Mouse (Mus musculus) left cerebral cortex, postnatal 10 days (tissue): ENCODE data around the gene Siae. TPM values are rescaled to one million over a fixed set of nuclear protein-coding genes. Genes with fewer than 3 reads are reported as not detected.

Experiments
- total RNA-seq, 2 experiments: library from RNA; stranded (reverse); gene quantifications; 2 replicates each; pipeline ENCODE4 v1.2.3; 2021

The Siae gene
- total RNA-seq, 2 experiments from 2014 or later: 13.6 to 16.3 TPM

Other genes with a start within 250 kb of the Siae start
- 1 to 10 TPM; 2.3 to 3.3 TPM for gene Ccdc15, start 207.3 kb upstream of the Siae start, total RNA-seq
- 10 to 100 TPM; 41.1 to 45.7 TPM for gene Hepacam, start 188.3 kb upstream of the Siae start, total RNA-seq
- gene Robo4, start 153.8 kb upstream of the Siae start, total RNA-seq: 1 to 10 TPM; 6.4 to 8.3 TPM
- gene Robo3, start 122.5 kb upstream of the Siae start, total RNA-seq: 10 to 100 TPM; 24.8 to 27.4 TPM
- 10 to 100 TPM; 21.8 to 24.6 TPM for gene Msantd2, start 66.4 kb upstream of the Siae start, total RNA-seq
- 10 to 100 TPM; 29.5 to 29.6 TPM for gene Esam, start 27.6 kb upstream of the Siae start, total RNA-seq
- 1 to 10 TPM; 3.3 to 4.1 TPM for gene Vsig2, start 16.4 kb upstream of the Siae start, total RNA-seq
- 1,000 to 10,000 TPM; 1,798 to 1,800 TPM for gene Nrgn, start 2.8 kb upstream of the Siae start, total RNA-seq
- gene Spa17, start 58.0 kb downstream of the Siae start, total RNA-seq: 1 to 10 TPM; 1.9 to 2.2 TPM
- gene Tbrg1, start 101.6 kb downstream of the Siae start, total RNA-seq: 10 to 100 TPM; 54.1 to 58.3 TPM
- gene Panx3, start 113.5 kb downstream of the Siae start, total RNA-seq: not detected
- gene Olfr160, start 160.6 kb downstream of the Siae start, total RNA-seq: not detected
- not detected for gene Olfr874, start 189.4 kb downstream of the Siae start, total RNA-seq
- not detected for gene Olfr875, start 216.2 kb downstream of the Siae start, total RNA-seq
- gene Olfr876, start 247.3 kb downstream of the Siae start, total RNA-seq: not detected